Mouse (Mus musculus) lung, postnatal 0 days (tissue): ENCODE results near the gene Zgrf1.

Experiments
- CTCF ChIP-seq: IDR thresholded peaks from 2 replicates; pipeline ENCODE4 v1.5.1; 2016; ENCODE audit warnings: antibody characterized with exemption, mild to moderate bottlenecking
- EP300 ChIP-seq: IDR thresholded peaks from 2 replicates; pipeline ENCODE4 v1.6.1; 2016; ENCODE audit warnings: antibody characterized with exemption, mild to moderate bottlenecking, control low read depth

DNA sequence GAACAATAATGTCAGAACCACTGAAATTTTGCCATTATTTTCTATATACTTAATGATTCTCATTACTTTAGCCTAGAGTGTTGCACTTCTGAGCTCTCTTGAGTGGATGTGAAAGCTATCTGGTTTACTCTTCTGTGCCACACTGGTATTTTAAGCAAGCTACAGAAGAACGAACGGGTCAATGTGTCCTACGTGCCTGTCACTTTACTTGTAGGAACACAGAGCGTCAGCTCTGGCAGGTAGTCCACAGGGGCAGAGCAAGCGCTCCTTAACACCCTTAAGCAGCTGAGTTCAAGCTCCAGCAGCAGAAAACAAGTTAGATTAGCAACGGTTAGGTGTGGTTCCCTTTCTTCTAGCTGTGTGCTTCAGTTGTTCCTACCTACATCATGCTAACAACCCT, 14.1 kb upstream of the Zgrf1 start:
- TF ChIP-seq CTCF (no peak), EP300 (no peak)
